Mouse (Mus musculus): ENCODE data around the gene Ncbp1.
"Not testable (repeated sequence)": the region's sequence is repeated elsewhere in the genome, so short reads cannot be mapped to it uniquely, and the experiment has no call there.

The Ncbp1 gene

GRCm38 (mm10) chr4:46130221-46130620, 8.2 kb upstream of the Ncbp1 start:
- DNase-seq, result peak; percentile 41

- DNase-seq, result no peak
Measured at GRCm38 (mm10) chr4:46131791-46132190, 6.6 kb upstream of the Ncbp1 start.

DNA sequence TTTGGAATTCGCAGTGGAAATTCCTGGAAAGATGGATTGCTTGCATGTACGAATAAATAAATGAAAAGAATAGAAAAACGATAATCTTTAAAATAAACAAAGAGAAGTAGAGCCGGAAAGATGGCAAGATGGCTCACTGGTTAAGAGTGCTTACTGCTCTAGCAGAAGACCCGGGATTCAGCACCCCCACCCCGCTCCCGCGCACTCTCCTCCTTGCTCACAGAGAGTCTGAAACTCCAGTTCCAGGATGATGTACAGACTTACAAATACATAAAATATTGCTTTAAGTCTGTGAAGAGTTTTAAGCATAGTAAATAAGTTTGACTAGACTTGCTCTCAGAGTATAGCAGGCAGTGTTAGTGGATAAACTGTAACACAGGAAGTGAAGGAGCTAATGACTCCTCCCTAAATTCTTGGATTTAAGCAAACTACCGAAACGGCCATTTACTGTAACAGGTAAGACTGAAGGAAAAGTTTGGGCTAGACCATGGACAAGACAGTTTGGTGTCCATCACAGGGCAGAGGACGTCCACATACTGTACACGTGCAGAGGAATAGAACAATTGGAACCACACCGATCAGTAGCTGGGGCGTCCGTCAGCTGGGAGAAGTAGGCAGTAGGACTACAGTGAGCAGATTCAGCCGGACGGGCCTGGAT, 655 bp upstream of the Ncbp1 start:
- DNase-seq, result no peak

DNA sequence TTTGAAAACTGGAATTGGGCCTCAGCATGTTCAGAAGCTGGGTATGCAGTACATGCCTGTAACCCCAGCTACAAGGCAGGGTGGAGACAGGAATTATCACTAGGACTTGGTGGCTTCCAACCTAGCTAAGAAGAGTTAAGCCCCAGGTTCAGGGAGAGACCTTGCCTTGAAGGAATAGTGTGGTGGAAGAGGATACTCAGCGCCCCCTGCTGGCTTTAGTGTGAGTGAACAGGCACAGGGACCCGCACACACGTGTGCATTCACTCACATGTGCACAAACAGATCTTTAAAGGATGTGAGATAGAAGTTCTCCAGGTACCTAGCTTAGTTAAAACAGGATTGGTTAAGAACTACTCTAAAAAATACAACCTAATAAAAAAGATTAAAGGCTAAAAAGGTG, 5.9 kb downstream of the Ncbp1 start:
- DNase-seq, result no peak

- DNase-seq, result no peak
Measured at GRCm38 (mm10) chr4:46146881-46147280, 8.5 kb downstream of the Ncbp1 start.

GRCm38 (mm10) chr4:46151903-46152544, 13.6 kb downstream of the Ncbp1 start:
- no peak for DNase-seq

GRCm38 (mm10) chr4:46164027-46164426, 25.6 kb downstream of the Ncbp1 start:
- no peak for DNase-seq

- DNase-seq, result no peak
Measured at GRCm38 (mm10) chr4:46165831-46166230, 27.4 kb downstream of the Ncbp1 start.

- no peak for DNase-seq
Measured at GRCm38 (mm10) chr4:46171761-46172160, 33.3 kb downstream of the Ncbp1 start.

DNA sequence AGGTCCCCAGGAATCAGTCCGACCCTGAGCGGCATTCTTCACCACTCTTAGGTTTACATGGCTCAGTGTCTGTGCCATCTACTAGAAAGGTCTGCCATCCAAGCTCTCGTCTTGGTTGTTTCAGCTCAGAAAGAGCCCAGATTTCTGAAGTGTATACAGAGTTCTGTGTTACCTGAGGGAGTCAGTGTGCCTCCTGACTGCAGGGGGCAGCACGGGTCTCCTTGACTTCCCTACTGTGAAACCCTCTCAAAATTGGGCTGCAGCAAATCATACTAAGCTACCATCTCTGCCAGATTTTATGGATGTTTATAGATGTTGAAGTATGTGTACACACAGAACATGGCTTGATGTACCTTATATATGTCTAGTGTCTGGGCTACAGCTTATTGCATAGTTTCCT, 37.9 kb downstream of the Ncbp1 start:
- DNase-seq, result no peak

DNA sequence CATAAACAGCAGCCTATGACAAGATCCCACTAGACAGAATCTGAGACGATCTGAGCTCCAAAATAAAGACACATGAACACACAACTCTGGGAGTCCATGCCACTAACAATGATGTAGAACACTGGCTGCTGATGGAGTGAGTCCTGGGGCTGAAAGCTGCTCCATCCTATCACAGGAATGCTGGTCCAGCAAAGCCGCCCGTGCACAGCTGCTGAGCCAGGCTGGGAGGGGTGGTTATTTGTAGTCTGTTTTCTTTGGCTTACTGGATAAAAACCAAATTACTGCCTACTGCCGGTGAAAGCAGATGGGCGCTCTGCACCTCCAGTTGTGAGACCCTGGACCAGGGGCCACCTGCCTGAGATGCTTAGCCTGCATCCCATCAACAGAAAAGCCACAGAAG, 38.6 kb downstream of the Ncbp1 start:
- DNase-seq, result no peak

DNA sequence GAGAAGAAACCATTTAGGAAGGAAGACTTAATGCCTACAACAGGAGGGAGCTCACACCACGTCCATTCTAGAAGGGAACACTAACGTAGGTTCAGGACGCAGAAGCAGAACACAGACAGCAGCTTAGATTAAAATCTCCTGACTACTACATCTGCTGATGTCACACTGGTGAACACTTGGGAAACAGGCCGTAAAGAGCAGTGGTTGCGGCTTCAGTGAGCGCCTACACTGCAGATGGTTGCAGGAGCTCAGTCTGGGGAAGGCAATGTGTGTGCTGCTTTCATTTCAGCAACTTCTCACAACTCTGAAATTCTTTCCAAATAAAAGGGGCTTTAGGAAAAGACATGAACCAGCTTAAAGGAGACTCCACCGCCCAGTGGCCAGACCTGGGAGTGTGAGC, 39.1 kb downstream of the Ncbp1 start:
- no peak for DNase-seq

DNA sequence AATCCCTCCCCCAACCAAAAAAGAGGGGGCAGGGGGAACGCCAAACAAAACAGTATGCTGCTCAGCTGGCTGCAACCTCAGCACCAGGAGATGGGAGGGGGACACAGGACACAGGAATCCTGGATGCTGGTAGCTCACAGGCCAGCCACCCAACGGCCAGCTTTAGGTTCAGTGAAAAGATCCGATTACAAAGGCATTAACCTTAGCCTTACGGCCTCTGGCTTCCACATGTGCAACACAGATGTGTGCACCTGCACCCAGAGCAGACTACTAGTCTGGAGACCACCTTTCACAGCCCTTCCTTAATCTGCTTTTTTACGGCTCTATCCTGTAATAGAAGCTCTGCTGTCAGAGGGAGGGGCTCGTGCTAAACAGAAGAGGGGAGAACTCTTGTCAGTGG, 42.8 kb downstream of the Ncbp1 start:
- no peak for DNase-seq

DNA sequence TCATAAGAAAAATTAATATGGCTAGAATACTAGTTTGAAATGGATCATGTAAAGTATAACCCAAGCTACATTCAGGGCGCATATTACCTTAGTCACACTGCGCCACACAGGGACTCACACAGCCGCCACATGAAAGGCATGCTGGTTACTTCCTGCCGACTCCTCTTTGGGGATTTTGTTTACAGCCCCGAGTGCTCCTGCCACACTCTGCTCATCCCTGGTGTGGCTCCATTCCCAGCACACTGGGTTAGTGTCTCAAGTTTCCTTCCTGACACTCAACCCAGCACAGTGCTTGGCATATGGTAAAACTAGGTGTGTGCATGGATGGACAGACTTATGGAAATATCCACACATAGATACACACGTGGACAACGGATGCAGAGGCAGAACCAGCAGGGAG, 43.8 kb downstream of the Ncbp1 start:
- DNase-seq, result no peak

DNA sequence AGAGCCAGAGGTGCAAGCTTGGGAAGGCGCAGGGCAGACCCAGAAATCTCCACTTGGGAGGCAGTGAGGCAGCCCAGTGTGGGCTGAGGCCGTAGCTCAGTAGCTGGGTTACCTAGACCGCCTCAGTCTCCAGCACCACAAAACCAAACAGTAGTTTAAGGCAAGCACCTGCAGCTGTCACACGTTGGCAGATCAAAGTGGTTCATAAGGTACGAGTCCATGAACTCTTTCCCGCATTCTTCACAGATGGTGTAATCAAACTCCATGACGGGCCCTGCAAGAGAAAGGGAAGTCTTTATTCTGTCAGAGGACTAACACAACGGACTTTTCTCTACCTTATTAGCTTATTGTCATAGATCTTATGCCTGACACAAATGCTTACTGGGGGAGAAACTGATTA, 47.0 kb downstream of the Ncbp1 start:
- no peak for DNase-seq

DNA sequence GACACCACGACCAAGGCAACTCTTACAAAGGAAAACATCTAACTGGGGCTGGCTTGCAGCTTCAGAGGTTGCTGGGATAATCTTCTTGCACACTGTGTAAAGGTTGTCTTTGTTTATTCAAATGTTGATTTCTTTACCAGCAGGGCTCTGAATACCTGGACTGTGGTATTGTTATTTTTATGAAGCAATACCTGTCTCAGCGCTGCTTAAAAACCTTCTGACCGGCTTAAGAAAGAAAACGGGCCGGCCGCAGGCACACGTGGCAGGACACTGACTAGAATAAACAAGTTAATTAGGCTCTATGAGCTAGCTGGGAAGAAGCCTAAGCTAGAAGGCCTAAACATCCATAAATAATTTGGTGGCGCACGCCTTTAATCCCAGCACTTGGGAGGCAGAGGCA, 47.5 kb downstream of the Ncbp1 start:
- no peak for DNase-seq

DNA sequence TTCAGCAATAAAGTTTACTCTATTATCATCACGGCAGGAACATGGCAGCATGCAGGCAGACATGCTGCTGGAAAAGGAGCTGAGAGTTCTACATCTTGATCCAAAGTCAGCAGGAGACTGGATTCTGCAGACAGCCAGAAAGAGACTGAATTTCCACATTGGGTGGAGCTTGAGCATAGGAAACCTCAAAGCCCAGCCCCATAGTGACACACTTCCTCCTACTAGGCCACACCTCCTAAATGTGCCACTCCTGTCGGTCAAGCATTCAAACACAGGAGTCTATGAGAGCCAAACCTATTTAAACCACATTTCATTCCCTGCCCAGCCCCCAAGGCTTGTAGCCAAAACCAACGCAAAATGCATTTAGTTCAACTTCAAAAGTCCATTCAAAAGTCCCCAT, 48.1 kb downstream of the Ncbp1 start:
- DNase-seq, result no peak

- not testable (repeated sequence) for DNase-seq
Measured at GRCm38 (mm10) chr4:46192011-46192410, 53.6 kb downstream of the Ncbp1 start.

- peak; percentile 94 for DNase-seq
Measured at GRCm38 (mm10) chr4:46195781-46196487, 57.5 kb downstream of the Ncbp1 start, which contains the start of gene Xpa. Gene Xpa (minus strand): TSS chr4:46196311.

GRCm38 (mm10) chr4:46196513-46196912, 58.1 kb downstream of the Ncbp1 start:
- DNase-seq, result no peak

- DNase-seq, result no peak
Measured at GRCm38 (mm10) chr4:46198064-46198463, 59.7 kb downstream of the Ncbp1 start.

DNA sequence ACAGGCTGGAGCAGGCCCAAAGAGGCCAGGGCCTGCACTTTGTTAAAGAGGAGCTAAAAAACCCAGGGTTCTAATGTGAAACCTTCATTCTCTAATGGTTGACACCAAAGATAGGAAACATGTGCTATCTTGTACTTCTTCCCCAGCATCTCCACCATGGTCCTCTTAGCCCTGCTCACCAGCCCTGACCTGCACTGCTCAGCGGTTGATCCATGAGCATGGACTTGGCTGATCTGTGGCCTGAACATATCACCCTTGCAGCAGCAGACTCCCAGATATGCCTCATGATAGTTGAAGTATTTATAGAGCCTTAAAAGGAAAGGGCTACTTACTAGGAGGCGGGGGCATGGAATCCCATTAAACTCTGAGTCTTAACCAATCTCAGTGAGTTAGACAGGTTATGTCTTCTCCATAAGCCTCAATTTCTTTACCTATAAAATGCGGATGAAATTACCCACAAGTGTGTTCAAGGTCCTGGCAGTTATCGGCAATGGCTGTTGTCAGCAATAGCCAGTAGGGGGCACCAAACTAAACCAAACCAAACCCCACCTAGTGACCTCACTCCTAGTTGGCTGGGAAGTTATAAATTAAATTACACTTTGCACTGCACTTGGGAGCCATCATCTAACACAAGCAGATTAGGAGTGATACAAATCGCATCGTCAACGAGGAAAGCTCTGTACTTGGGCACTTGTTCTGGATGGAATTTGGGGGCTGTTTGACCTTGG, 63.6 kb downstream of the Ncbp1 start:
- DNase-seq, result peak; percentile 82

- no peak for DNase-seq
Measured at GRCm38 (mm10) chr4:46202562-46203126, 64.2 kb downstream of the Ncbp1 start.
